Mouse (Mus musculus) stomach, postnatal 0 days (tissue): ENCODE data around the gene Rpp21.
"Not testable (repeated sequence)": the region's sequence is repeated elsewhere in the genome, so short reads cannot be mapped to it uniquely, and the experiment has no call there.

ENCODE experiments used
- CTCF ChIP-seq: IDR thresholded peaks from 2 replicates; pipeline ENCODE4 v1.5.1; 2016; ENCODE audit warnings: antibody characterized with exemption, low read depth, mild to moderate bottlenecking, moderate library complexity
- EP300 ChIP-seq: optimal IDR thresholded peaks from 2 replicates; pipeline ENCODE3; 2016; ENCODE audit warnings: antibody characterized with exemption

- not testable (repeated sequence) for TF ChIP-seq CTCF, EP300
These were observed 22.6 kb downstream of the Rpp21 start for GRCm38 (mm10) chr17:36235300-36235699.
